Mouse (Mus musculus) heart, adult 2 months (tissue): ENCODE measurements around the gene Twist2.

Source experiments
- EP300 ChIP-seq: fragments of 200-500 bp; IDR thresholded peaks from 2 replicates; pipeline ENCODE4 v1.6.1; 2011; ENCODE audit warnings: low read depth, low read length, control low read depth; ENCODE audit not compliant: insufficient read depth
- POLR2A ChIP-seq: fragments of 200-500 bp; IDR thresholded peaks from 2 replicates; pipeline ENCODE4 v1.6.1; 2011; ENCODE audit warnings: mild to moderate bottlenecking, low read depth, low read length, control low read depth; ENCODE audit not compliant: insufficient read depth

- no peak for TF ChIP-seq POLR2A
- no peak for TF ChIP-seq EP300
Observed at GRCm38 (mm10) chr1:91770221-91770624, 31.0 kb upstream of the Twist2 start.
